Mouse (Mus musculus) lung, embryonic 16.5 days (tissue): ENCODE measurements around the gene Olfr328. TPM values are rescaled to one million over a fixed set of nuclear protein-coding genes. Genes with fewer than 3 reads are reported as not detected.

Source experiments
- polyA plus RNA-seq: library from polyadenylated mRNA; unstranded; fragments of >200 nt; fragmentation: Nextera tagmentation; extraction: Ambion mirVana; gene quantifications from 2 replicates; pipeline ENCODE4 v1.2.1, GENCODE M21; 2015

Olfr328 gene
- polyA plus RNA-seq, 1 experiment from 2014 or later, result 0.05 TPM

Other genes starting within 250 kb of the Olfr328 start
- gene Zfp692, start 248.6 kb downstream of the Olfr328 start, polyA plus RNA-seq, result 23.0 and 24.4 TPM in 2 replicates
- gene Zfp672, start 225.3 kb downstream of the Olfr328 start, polyA plus RNA-seq, result 35.4 and 37.6 TPM in 2 replicates
- gene Sh3bp5l, start 224.9 kb downstream of the Olfr328 start, polyA plus RNA-seq, result 35.1 and 36.9 TPM in 2 replicates
- 0.33 TPM in 1 of 2 replicates, not detected in the other for gene Lypd8, start 176.6 kb downstream of the Olfr328 start, polyA plus RNA-seq
- not detected in 2 replicates for gene 1810065E05Rik, start 134.5 kb downstream of the Olfr328 start, polyA plus RNA-seq
- not detected in 2 replicates for gene Gm12253, start 123.1 kb downstream of the Olfr328 start, polyA plus RNA-seq
- not detected in 2 replicates for gene Lypd9, start 102.7 kb downstream of the Olfr328 start, polyA plus RNA-seq
- not detected in 2 replicates for gene Olfr30, start 93.4 kb downstream of the Olfr328 start, polyA plus RNA-seq
- 0.14 and 0.19 TPM in 2 replicates for gene Olfr332, start 63.1 kb downstream of the Olfr328 start, polyA plus RNA-seq
- not detected in 2 replicates for gene Olfr331, start 53.1 kb downstream of the Olfr328 start, polyA plus RNA-seq
- gene Olfr330, start 20.8 kb downstream of the Olfr328 start, polyA plus RNA-seq, result not detected in 2 replicates
- not detected in 2 replicates for gene Olfr329-ps, start 9.2 kb downstream of the Olfr328 start, polyA plus RNA-seq
- not detected in 2 replicates for gene Olfr224, start 14.9 kb upstream of the Olfr328 start, polyA plus RNA-seq
- gene Olfr325, start 22.1 kb upstream of the Olfr328 start, polyA plus RNA-seq, result not detected in 2 replicates
- not detected in 2 replicates for gene Olfr324, start 39.5 kb upstream of the Olfr328 start, polyA plus RNA-seq
- gene 2210407C18Rik, start 60.4 kb upstream of the Olfr328 start, polyA plus RNA-seq, result not detected in 2 replicates
- gene Olfr323, start 74.9 kb upstream of the Olfr328 start, polyA plus RNA-seq, result not detected in 2 replicates
- 0.09 and 0.19 TPM in 2 replicates for gene Trim58, start 84.8 kb upstream of the Olfr328 start, polyA plus RNA-seq
- gene Olfr322, start 103.1 kb upstream of the Olfr328 start, polyA plus RNA-seq, result not detected in 2 replicates
- not detected in 2 replicates for gene Olfr320, start 125.5 kb upstream of the Olfr328 start, polyA plus RNA-seq
- gene Olfr319, start 143.5 kb upstream of the Olfr328 start, polyA plus RNA-seq, result not detected in 2 replicates
- gene Olfr318, start 168.4 kb upstream of the Olfr328 start, polyA plus RNA-seq, result not detected in 2 replicates
- not detected in 2 replicates for gene Olfr317, start 183.6 kb upstream of the Olfr328 start, polyA plus RNA-seq
- gene Olfr316, start 197.1 kb upstream of the Olfr328 start, polyA plus RNA-seq, result not detected in 2 replicates
- not detected in 2 replicates for gene Olfr315, start 217.6 kb upstream of the Olfr328 start, polyA plus RNA-seq
- gene Olfr314, start 227.3 kb upstream of the Olfr328 start, polyA plus RNA-seq, result not detected in 2 replicates
- 11.9 and 15.8 TPM in 2 replicates for gene Fam183b, start 246.3 kb upstream of the Olfr328 start, polyA plus RNA-seq